ENCODE assay signal across 8 mouse cellular contexts in genomic region chr4:134766904-134767425, GRCm38 (mm10). TPM values are rescaled to one million over a fixed set of nuclear protein-coding genes. Genes with fewer than 3 reads are reported as not detected.
A peak's percentile ranks its signal among the peaks of the same experiment; 100 is the strongest.
DNase-seq lines count a peak whose midpoint lies in the region; ATAC-seq lines count a peak whose summit lies in the region.

No protein-coding gene starts in this region.

- no peak overlapping the region for H3K27ac ChIP-seq in forebrain, embryonic 14.5 days (ENCODE audit: low read depth, low read length)
- peak overlapping the region; percentile 92 for H3K27ac ChIP-seq in liver, embryonic 15.5 days (replicated peaks)

- H3K27me3 ChIP-seq in forebrain, embryonic 14.5 days (replicated peaks; ENCODE audit: control insufficient read depth, insufficient read depth, low read length) = peaks cover 5% of the 10 kb centered on the region; the same call in 1 of the 2 replicates
- no peaks in the 10 kb centered on the region for H3K27me3 ChIP-seq in liver, embryonic 15.5 days

- peak; percentile 36 for ATAC-seq in activated CD4-positive, CD25-positive, alpha-beta regulatory T cell, adult 4 months
- ATAC-seq in forebrain, embryonic 14.5 days = no peak
- ATAC-seq in inflammation-experienced regulatory T-cells, adult 6 months = peak; percentile 51
- peak; percentile 9 for ATAC-seq in liver, embryonic 15.5 days (ENCODE audit: insufficient read depth)

- peak; percentile 97 for DNase-seq in heart, adult 11 months
- no peak for DNase-seq in heart, postnatal 25 days (ENCODE audit: low spot score)
- DNase-seq in forebrain, embryonic 14.5 days (ENCODE audit: low spot score) = no peak
- peak; percentile 52 for DNase-seq in ovary, postnatal 36 days (ENCODE audit: low spot score)
- DNase-seq in urinary bladder, adult 2 months (ENCODE audit: low spot score) = no peak

- peak overlapping the region; percentile 46 for H3K4me3 ChIP-seq in forebrain, embryonic 14.5 days (ENCODE audit: low read depth, low read length)
- H3K4me3 ChIP-seq in liver, embryonic 15.5 days (replicated peaks) = peak overlapping the region; percentile 88

- intact Hi-C loops in heart, postnatal 25 days (cut with DNase I) = loop anchor here (5.0 kb wide), 1 partner anchor 65 kb away; the partner anchor contains the start of gene Man1c1

- H3K9ac ChIP-seq in forebrain, embryonic 14.5 days (ENCODE audit: low read length) = peak overlapping the region; percentile 58
- peak overlapping the region; percentile 96 for H3K9ac ChIP-seq in liver, embryonic 15.5 days

- H3K36me3 ChIP-seq in forebrain, embryonic 14.5 days (ENCODE audit: control insufficient read depth, insufficient read depth, low read length) = no peaks in the 10 kb centered on the region
- H3K36me3 ChIP-seq in liver, embryonic 15.5 days (replicated peaks) = no peaks in the 10 kb centered on the region

- WGBS in forebrain, embryonic 14.5 days = 2% methylated on average over 23 of the region's 23 CpGs
- 2% methylated on average over 23 of the region's 23 CpGs for WGBS in liver, embryonic 15.5 days (ENCODE audit: insufficient replicate concordance)

- H3K9me3 ChIP-seq in forebrain, embryonic 14.5 days (replicated peaks; ENCODE audit: control insufficient read depth, low read length) = no peaks in the 10 kb centered on the region
- H3K9me3 ChIP-seq in liver, embryonic 15.5 days (replicated peaks) = no peaks in the 10 kb centered on the region

- peak overlapping the region; percentile 95 for H3K4me2 ChIP-seq in forebrain, embryonic 14.5 days (ENCODE audit: low read length)
- peak overlapping the region; percentile 96 for H3K4me2 ChIP-seq in liver, embryonic 15.5 days

- H3K4me1 ChIP-seq in forebrain, embryonic 14.5 days (ENCODE audit: control insufficient read depth, insufficient read depth, low read length) = peaks cover 9% of the 10 kb centered on the region
- peaks cover 75% of the 10 kb centered on the region for H3K4me1 ChIP-seq in liver, embryonic 15.5 days (replicated peaks)

RNA-seq across cellular contexts. Expression of gene Ldlrap1, which starts 0.9 kb away (rescaled TPM):
- 10 to 100 TPM; 14.1 to 15.5 TPM for total RNA-seq in heart, postnatal 25 days (2021)
- polyA plus RNA-seq in activated CD4-positive, CD25-positive, alpha-beta regulatory T cell, adult 4 months (2017; shearing (Covaris generic)) = 10 to 100 TPM; 21.3 to 25.2 TPM
- polyA plus RNA-seq in forebrain, embryonic 14.5 days (2014; fragmentation: Nextera tagmentation; extraction: Ambion mirVana) = 1.6 and 1.7 TPM in 2 replicates
- 10 to 100 TPM; 14.2 to 31.3 (median 24.4) TPM for polyA plus RNA-seq in inflammation-experienced regulatory T-cells, adult 6 months (2017; shearing (Covaris generic))
- polyA plus RNA-seq in liver, embryonic 15.5 days (2015; fragmentation: Nextera tagmentation; extraction: Ambion mirVana) = 21.8 and 22.4 TPM in 2 replicates
- polyA plus RNA-seq in urinary bladder, adult 2 months (2012; rRNA removed) = 17.9 and 21.4 TPM in 2 replicates

Comparison
In these comparisons a context has a peak if more than half of its experiments do, and no peak if none do; other contexts are left out.
1. DNase-seq: peak in heart, adult 11 months (single experiment) and ovary, postnatal 36 days (single experiment); none in heart, postnatal 25 days (single experiment), forebrain, embryonic 14.5 days (single experiment) and urinary bladder, adult 2 months (single experiment).